Mouse (Mus musculus) CH12.LX (cell line): ENCODE results near the gene Nphp4. TPM values are rescaled to one million over a fixed set of nuclear protein-coding genes. Genes with fewer than 3 reads are reported as not detected.

Source experiments
- DNase-seq: peaks from one replicate; pipeline ENCODE4 v3.0.0-alpha.2; 2013; ENCODE audit errors: extremely low read depth
- H3K27ac ChIP-seq: 2 replicates; pipeline ENCODE4 v1.5.1; 2012; ENCODE audit warnings: low read depth, mild to moderate bottlenecking, control low read depth, moderate library complexity; ENCODE audit not compliant: insufficient read depth
- H3K27me3 ChIP-seq: replicated peaks from 2 replicates; pipeline ENCODE3; 2012; ENCODE audit warnings: inconsistent platforms
- H3K36me3 ChIP-seq, 2 experiments: replicated peaks in 1 of 2; 2 replicates each; pipeline versions ENCODE3 to v1.6.1; 2012; ENCODE audit warnings: inconsistent platforms in 1 of 2, low read length in 1 of 2, mild to moderate bottlenecking in 1 of 2, mixed read lengths in 1 of 2, moderate library complexity in 1 of 2; ENCODE audit not compliant: control insufficient read depth in 1 of 2, insufficient read depth in 1 of 2
- H3K4me1 ChIP-seq, 2 experiments: 2 replicates each; pipeline ENCODE4 v1.6.1; 2012; ENCODE audit warnings: inconsistent platforms in 1 of 2, moderate library complexity in 1 of 2; ENCODE audit not compliant: insufficient read depth in 2 of 2, control insufficient read depth in 1 of 2
- H3K4me2 ChIP-seq: 2 replicates; pipeline ENCODE4 v1.6.1; 2012; ENCODE audit warnings: low read depth, mild to moderate bottlenecking, control low read depth; ENCODE audit not compliant: poor library complexity, insufficient read depth, severe bottlenecking
- H3K4me3 ChIP-seq, 3 experiments: fragments of 150-350 bp in 1 of 3; sonication (generic) in 1 of 3; replicated peaks in 1 of 3; 2 replicates each; pipeline versions ENCODE3 to v1.5.1; 2011 to 2012; ENCODE audit warnings: low read depth in 2 of 3, low read length in 2 of 3, mild to moderate bottlenecking in 2 of 3, moderate library complexity in 2 of 3, control low read depth in 1 of 3, improper control_type of control experiment in 1 of 3, inconsistent platforms in 1 of 3, mixed read lengths in 1 of 3; ENCODE audit not compliant: poor library complexity in 1 of 3
- H3K79me2 ChIP-seq: replicated peaks from 2 replicates; pipeline ENCODE4 v1.6.1; 2012; ENCODE audit warnings: mild to moderate bottlenecking, moderate library complexity; ENCODE audit not compliant: control insufficient read depth, poor library complexity, insufficient read depth, severe bottlenecking; ENCODE audit errors: extremely low read depth
- H3K9ac ChIP-seq: 2 replicates; pipeline ENCODE4 v1.6.1; 2012; ENCODE audit warnings: low read depth, mild to moderate bottlenecking, control low read depth, moderate library complexity; ENCODE audit not compliant: insufficient read depth
- H3K9me3 ChIP-seq: replicated peaks from 2 replicates; pipeline ENCODE3; 2012; ENCODE audit warnings: low read length, inconsistent platforms, mixed read lengths
- CHD2 ChIP-seq: IDR thresholded peaks from 2 replicates; pipeline ENCODE4 v1.6.1; 2011; ENCODE audit warnings: low read length, improper control_type of control experiment
- CTCF ChIP-seq, 2 experiments: IDR thresholded peaks in 1 of 2; conservative IDR thresholded peaks in 1 of 2; 2 replicates each; pipeline ENCODE4 v1.5.1; 2011 to 2012; ENCODE audit warnings: low read depth in 2 of 2, low read length in 2 of 2, improper control_type of control experiment in 1 of 2, inconsistent platforms in 1 of 2, mild to moderate bottlenecking in 1 of 2, moderate library complexity in 1 of 2
- E2F4 ChIP-seq: IDR thresholded peaks from 2 replicates; pipeline ENCODE4 v1.6.1; 2011; ENCODE audit warnings: low read depth, low read length, improper control_type of control experiment; ENCODE audit not compliant: insufficient replicate concordance
- EP300 ChIP-seq: IDR thresholded peaks from 2 replicates; pipeline ENCODE4 v1.6.1; 2011; ENCODE audit warnings: low read length, improper control_type of control experiment
- ETS1 ChIP-seq: conservative IDR thresholded peaks from 2 replicates; pipeline ENCODE4 v1.6.1; 2012; ENCODE audit warnings: low read depth, mild to moderate bottlenecking, inconsistent platforms, low read length, improper control_type of control experiment, moderate library complexity
- GABPA ChIP-seq: IDR thresholded peaks from 2 replicates; pipeline ENCODE4 v1.6.1; 2012; ENCODE audit warnings: low read depth, low read length, improper control_type of control experiment, inconsistent platforms; ENCODE audit not compliant: insufficient replicate concordance
- HCFC1 ChIP-seq: IDR thresholded peaks from 2 replicates; pipeline ENCODE4 v1.6.1; 2012; ENCODE audit warnings: low read depth, mild to moderate bottlenecking, inconsistent platforms, low read length, improper control_type of control experiment
- IRF4 ChIP-seq: IDR thresholded peaks from 2 replicates; pipeline ENCODE4 v1.6.1; 2014; ENCODE audit warnings: low read depth, mild to moderate bottlenecking, inconsistent platforms, low read length, improper control_type of control experiment
- JUN ChIP-seq: IDR thresholded peaks from 2 replicates; pipeline ENCODE4 v1.6.1; 2011; ENCODE audit warnings: low read depth, mild to moderate bottlenecking, low read length, improper control_type of control experiment, moderate library complexity; ENCODE audit not compliant: insufficient read depth
- KAT2A ChIP-seq: IDR thresholded peaks from 2 replicates; pipeline ENCODE4 v1.6.1; 2012; ENCODE audit warnings: low read length, improper control_type of control experiment, inconsistent platforms; ENCODE audit not compliant: insufficient replicate concordance
- MAFK ChIP-seq: IDR thresholded peaks from 2 replicates; pipeline ENCODE4 v1.6.1; 2011; ENCODE audit warnings: low read length, improper control_type of control experiment; ENCODE audit not compliant: insufficient replicate concordance
- MAX ChIP-seq: IDR thresholded peaks from 2 replicates; pipeline ENCODE4 v1.6.1; 2011; ENCODE audit warnings: low read length, improper control_type of control experiment
- MAZ ChIP-seq: IDR thresholded peaks from 2 replicates; pipeline ENCODE4 v1.6.1; 2012; ENCODE audit warnings: low read depth, mild to moderate bottlenecking, inconsistent platforms, low read length, improper control_type of control experiment, moderate library complexity
- MXI1 ChIP-seq: IDR thresholded peaks from 2 replicates; pipeline ENCODE4 v1.6.1; 2011; ENCODE audit warnings: mild to moderate bottlenecking, low read depth, low read length, improper control_type of control experiment
- NRF1 ChIP-seq: IDR thresholded peaks from 2 replicates; pipeline ENCODE4 v1.6.1; 2014; ENCODE audit warnings: low read depth, mild to moderate bottlenecking, inconsistent platforms, low read length, improper control_type of control experiment, moderate library complexity
- POLR2AphosphoS2 ChIP-seq: IDR thresholded peaks from 2 replicates; pipeline ENCODE4 v1.6.1; 2011; ENCODE audit warnings: low read depth, low read length, improper control_type of control experiment
- RCOR1 ChIP-seq: conservative IDR thresholded peaks from 2 replicates; pipeline ENCODE4 v1.6.1; 2012; ENCODE audit warnings: low read depth, mild to moderate bottlenecking, inconsistent platforms, low read length, improper control_type of control experiment
- SIN3A ChIP-seq: IDR thresholded peaks from 2 replicates; pipeline ENCODE4 v1.6.1; 2012; ENCODE audit warnings: low read length, improper control_type of control experiment, inconsistent platforms
- TBP ChIP-seq: conservative IDR thresholded peaks from 2 replicates; pipeline ENCODE4 v1.6.1; 2011; ENCODE audit warnings: low read depth, low read length, improper control_type of control experiment
- USF1 ChIP-seq: IDR thresholded peaks from 2 replicates; pipeline ENCODE4 v1.6.1; 2014; ENCODE audit warnings: low read depth, mild to moderate bottlenecking, inconsistent platforms, low read length, improper control_type of control experiment
- ZMIZ1 ChIP-seq: IDR thresholded peaks from 2 replicates; pipeline ENCODE4 v1.6.1; 2012; ENCODE audit warnings: low read depth, mild to moderate bottlenecking, inconsistent platforms, low read length, improper control_type of control experiment
- dilution Hi-C: fragments of 300-500 bp; cut with MboI; formaldehyde crosslinking; loops from 2 replicates; pipeline ENCODE4 v1.14.3; 2020; ENCODE audit warnings: low sequenced_read_pairs; ENCODE audit not compliant: extremely low pct_unique_long_range_greater_than_20kb, extremely low pct_ligation_motif_present
- in situ Hi-C: fragments of 300-500 bp; cut with MboI; formaldehyde crosslinking; loops from 3 replicates; pipeline ENCODE4 v1.14.3; 2019; ENCODE audit warnings: low sequenced_read_pairs, low pct_ligation_motif_present, low pct_unique_long_range_greater_than_20kb, mixed read lengths
- polyA plus RNA-seq: library from polyadenylated mRNA; unstranded; fragments of >175 nt; gene quantifications from 2 replicates; pipeline ENCODE4 v1.2.1, GENCODE M21; 2012; ENCODE audit warnings: low read depth; ENCODE audit not compliant: insufficient read length
- total RNA-seq, 2 experiments: library from RNA; depleted of rRNA; stranded (reverse); fragments of 300-350 nt in 1 of 2; fragments of >200 nt in 1 of 2; gene quantifications; 2 replicates each; pipeline ENCODE4 v1.2.3; 2012 to 2014

Nphp4 gene
- total and polyA plus RNA-seq, 3 experiments, result 0.09 to 0.68 TPM; not detected in 1

DNA sequence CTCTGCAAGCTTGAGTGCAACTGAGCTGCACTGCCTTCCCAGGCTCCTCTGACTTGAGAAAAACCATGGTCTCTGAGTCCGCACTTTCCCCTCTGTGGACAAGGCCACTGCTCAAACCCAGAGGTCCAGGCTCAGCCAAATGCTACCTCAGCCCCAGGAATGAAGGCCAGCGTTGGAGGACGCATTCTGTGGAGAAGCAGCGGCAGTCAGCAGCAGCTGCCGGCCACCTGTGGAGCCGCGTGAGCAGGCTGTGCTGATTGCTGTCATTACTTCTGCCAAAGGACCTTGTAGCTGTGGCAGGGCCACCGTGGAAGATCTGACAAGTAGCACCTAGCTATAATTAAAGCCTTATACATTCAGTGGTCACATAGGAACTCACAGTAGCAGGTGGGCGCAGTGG lies 56.4 kb downstream of the Nphp4 start:
- in situ Hi-C loops, result no loop called here
- H3K4me2 ChIP-seq, result no peak overlapping the region

DNA sequence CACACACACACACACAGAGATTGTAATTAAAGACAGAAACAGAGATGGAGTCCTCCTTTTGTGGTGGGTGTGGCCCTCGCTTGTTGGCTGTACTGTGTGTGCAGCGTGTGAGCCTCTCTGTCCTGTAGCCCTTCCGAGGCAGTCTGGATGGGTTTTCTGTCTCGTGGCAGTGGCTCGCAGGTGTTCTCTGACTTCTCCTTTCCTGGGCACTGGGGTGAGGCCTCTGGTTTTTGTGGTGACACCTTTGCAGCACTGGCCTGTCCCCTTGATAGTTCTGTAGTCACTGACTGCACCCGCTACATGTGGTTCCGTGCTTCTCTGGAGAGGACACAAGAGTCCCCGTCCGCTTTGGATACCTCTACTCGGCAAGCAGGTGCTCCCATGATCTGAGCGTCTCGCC lies 63.2 kb downstream of the Nphp4 start:
- TF ChIP-seq MXI1, result no peak
- TF ChIP-seq MAFK, result no peak
- TF ChIP-seq ETS1, result no peak
- no peak for TF ChIP-seq HCFC1
- no peak for TF ChIP-seq ZMIZ1
- TF ChIP-seq CTCF (conservative IDR thresholded peaks at IDR 0.05 in 1 of 2, IDR thresholded peaks at IDR 0.05 in 1 of 2; ENCODE audit: low read depth in 2 of 2, low read length in 2 of 2), result no peak
- TF ChIP-seq NRF1, result no peak
- no peak for TF ChIP-seq POLR2AphosphoS2
- no peak for TF ChIP-seq TBP
- no peak for TF ChIP-seq MAX
- no peak for TF ChIP-seq GABPA
- TF ChIP-seq MAZ, result no peak
- TF ChIP-seq E2F4, result no peak
- no peak for TF ChIP-seq CHD2
- no peak for TF ChIP-seq EP300
- no peak for TF ChIP-seq USF1
- dilution Hi-C loops, result no loop called here
- no peak overlapping the region for H3K9ac ChIP-seq
- no peak overlapping the region for H3K4me2 ChIP-seq
- H3K27ac ChIP-seq, result no peak overlapping the region
- in situ Hi-C loops, result no loop called here
- H3K9me3 ChIP-seq, result peaks cover 96% of the 10 kb centered on the region
- H3K27me3 ChIP-seq, result no peaks in the 10 kb centered on the region
- DNase-seq, result no peak
- no peaks in the 10 kb centered on the region for H3K79me2 ChIP-seq
- H3K4me3 ChIP-seq, result no peak overlapping the region
- no peaks in the 10 kb centered on the region for H3K36me3 ChIP-seq
- H3K4me1 ChIP-seq, result no peaks in the 10 kb centered on the region

More for the DNA sequence above, 56.4 kb downstream of the Nphp4 start:
- Histone ChIP-seq H3K79me2 (no peaks in the 10 kb centered on the region), H3K27me3 (no peaks in the 10 kb centered on the region), H3K27ac (no peak overlapping the region), H3K36me3 (no peaks in the 10 kb centered on the region), H3K4me1 (no peaks in the 10 kb centered on the region), H3K4me3 (no peak overlapping the region), H3K9me3 (peaks cover 89% of the 10 kb centered on the region), H3K9ac (no peak overlapping the region)
- dilution Hi-C loops, result no loop called here
- DNase-seq, result no peak
- TF ChIP-seq IRF4, result no peak
- TF ChIP-seq RCOR1, result no peak
- TF ChIP-seq KAT2A, result no peak
- no peak for TF ChIP-seq SIN3A
- TF ChIP-seq JUN, result no peak
